Mouse (Mus musculus): ENCODE results near the gene Arhgap33.

DNA sequence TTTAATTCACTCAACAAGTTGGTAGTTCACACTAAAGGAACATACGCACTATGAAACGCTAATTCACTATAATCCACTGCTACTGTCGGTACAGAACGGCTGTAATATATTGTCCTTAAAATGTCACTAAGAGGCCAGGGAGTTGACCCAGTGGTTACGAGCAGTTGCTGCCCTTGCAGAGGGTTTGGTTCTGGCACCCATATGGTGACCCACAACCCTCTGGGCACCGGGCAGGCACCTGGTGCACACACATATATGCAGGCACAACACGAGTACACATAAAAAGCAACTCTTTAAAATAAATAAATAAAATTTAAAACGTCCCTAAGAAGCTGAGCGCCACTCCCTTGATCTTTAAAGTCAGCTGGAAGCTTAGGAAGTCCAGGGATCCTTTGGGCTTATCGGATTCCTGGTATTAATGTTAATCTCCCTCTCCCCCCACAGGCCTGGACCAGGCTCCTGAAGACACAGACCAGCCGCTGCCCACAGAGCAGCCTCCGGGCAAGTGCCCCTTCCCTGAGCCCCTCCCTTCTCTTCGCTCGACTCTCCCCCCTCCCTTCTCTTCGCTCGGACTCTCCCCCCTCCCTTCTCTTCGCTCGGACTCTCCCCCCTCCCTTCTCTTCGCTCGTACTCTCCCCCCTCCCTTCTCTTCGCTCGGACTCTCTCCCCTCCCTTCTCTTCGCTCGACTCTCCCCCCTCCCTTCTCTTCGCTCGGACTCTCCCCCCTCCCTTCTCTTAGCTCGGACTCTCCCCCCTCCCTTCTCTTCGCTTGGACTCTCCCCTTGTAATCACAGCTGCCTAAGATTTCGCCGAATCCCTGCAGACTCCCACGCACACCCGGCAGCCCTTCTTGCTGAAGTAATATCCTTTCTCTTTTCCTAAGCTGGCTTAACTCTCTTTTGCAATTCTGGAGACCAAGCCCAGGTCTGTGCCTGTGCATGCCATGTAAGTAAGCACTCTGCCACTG is 57.2 kb downstream of the Arhgap33 start:
- TF ChIP-seq CTCF (IDR thresholded peaks at IDR 0.05; ENCODE audit: low read depth): no peak
- no peak for TF ChIP-seq EP300 (IDR thresholded peaks at IDR 0.05; ENCODE audit: low read depth)
